Mouse (Mus musculus): ENCODE data around the gene Cers3. TPM values are rescaled to one million over a fixed set of nuclear protein-coding genes. Genes with fewer than 3 reads are reported as not detected.

Cers3 gene
- polyA plus RNA-seq (2012; rRNA removed) = 0.62 and 0.96 TPM in 2 replicates

DNA sequence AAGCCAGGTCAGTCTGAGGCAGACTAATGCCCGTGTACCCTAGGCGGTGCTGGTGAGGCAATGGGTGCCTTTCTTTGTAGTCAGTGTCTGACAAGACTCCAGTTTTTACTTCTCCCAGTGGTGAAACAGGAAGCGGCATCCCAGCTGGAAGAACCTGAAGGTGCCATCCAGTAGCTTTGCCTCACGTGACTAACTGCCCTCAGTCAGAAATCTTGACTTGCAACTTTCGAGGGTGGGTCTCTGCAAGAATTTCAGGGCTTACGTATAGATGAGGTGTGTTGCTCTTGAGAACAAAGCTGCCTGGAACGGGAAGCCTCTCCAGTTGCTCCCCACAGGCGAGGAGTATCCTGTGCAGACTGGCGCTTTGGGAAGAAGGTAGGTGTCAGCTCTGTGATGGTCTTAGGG lies at the start of gene Cers3:
Cers3 (plus strand) TSS at position 128 of the 405 bp plus-strand sequence.

DNA sequence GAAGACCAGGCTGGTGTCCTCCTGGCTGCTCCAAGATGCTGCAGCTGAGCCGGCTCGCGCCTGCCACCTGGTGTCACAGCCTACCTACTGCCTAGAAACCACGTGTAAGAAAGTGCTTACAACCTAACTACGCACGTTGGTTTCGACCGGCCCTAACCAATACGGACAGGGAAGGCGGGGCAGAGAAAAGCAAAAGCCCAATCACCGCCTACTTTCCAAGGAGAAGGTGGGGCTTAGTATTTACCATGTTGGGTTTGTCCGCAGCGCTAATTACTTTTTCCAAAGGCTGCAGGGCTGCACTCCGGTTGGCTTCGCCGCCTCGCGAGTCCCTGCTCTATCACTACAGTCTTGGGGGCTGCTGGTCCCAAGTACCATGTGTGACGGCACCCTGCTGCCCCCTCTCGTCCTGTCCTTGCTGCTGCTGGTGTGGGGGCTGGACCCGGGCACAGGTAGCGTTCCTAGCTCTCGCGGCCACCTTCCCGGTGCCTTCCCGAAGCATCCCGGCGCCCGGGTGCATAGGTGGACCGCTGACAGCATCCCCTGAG lies 96.2 kb downstream of the Cers3 start, which contains the start of gene Adamts17:
Adamts17 (plus strand) TSS at position 273 of the 545 bp plus-strand sequence.

Other genes with a start within 250 kb of the Cers3 start
- gene Asb7, start 53.9 kb upstream of the Cers3 start, polyA plus RNA-seq (2012; rRNA removed) = 8.9 TPM in 2 replicates
- 18.3 and 19.6 TPM in 2 replicates for gene Lins1, start 53.6 kb upstream of the Cers3 start, polyA plus RNA-seq (2012; rRNA removed)
- gene Adamts17, start 96.2 kb downstream of the Cers3 start, polyA plus RNA-seq (2012; rRNA removed) = 2.9 and 3.1 TPM in 2 replicates